ENCODE assay signal across 8 mouse cellular contexts in the genomic region with DNA sequence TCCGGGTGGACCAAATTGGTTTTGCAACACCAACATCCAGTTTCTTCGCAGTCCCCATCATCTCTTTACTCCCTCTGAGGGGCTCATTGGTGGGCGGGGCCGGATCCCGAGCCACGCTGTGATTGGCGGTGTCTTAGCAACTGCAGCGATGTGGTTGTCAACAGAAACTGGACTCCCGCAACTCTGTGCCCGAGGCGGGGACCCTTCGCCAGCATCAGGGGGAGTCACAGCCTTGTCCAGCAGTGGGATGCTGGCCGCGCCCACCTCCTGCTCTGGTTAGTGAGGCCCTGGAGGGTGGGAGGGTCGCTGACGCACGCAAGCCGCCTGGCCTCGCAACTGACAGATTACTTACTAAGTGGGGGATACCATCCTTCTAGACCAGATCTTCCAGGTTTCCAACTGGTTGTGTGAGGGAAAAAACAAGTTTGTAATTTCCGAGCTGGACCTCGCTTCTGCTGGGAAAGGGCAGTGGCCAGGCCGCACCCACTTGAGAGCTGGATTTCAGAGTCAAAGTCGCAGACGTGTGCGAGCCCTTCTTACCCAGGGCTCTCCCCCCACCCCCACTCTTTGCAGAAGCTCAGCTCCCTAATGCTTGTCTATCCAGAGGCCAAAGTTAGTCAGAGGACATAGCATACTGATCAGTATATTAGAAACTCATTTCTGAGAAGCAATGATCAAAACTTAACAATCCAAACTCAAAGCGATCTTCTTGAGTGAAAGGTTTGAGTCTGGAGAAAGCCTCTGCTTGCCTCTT. TPM values are rescaled to one million over a fixed set of nuclear protein-coding genes. Genes with fewer than 3 reads are reported as not detected.
DNase-seq lines count a peak whose midpoint lies in the region; ATAC-seq and TF ChIP-seq lines count a peak whose summit lies in the region.

No protein-coding gene starts in this region.

- intact Hi-C loops in left cerebral cortex, postnatal 4 days (cut with DNase I), result loop anchor here (10.0 kb wide), 1 partner anchor 85 kb away; the partner anchor contains the start of gene Tmem131

- no peak for TF ChIP-seq CTCF in cortical plate, adult 2 months (IDR thresholded peaks at IDR 0.05; ENCODE audit: extremely low read depth, insufficient read depth, low read length)

- DNase-seq in R1 (ENCODE audit: low read depth, low spot score), result peak; percentile 84
- DNase-seq in gastrocnemius, postnatal 25 days, result peak; percentile 78
- peak; percentile 86 for DNase-seq in left cerebral cortex, postnatal 4 days
- peak; percentile 92 for DNase-seq in midbrain, embryonic 10.5 days (ENCODE audit: low spot score)
- peak; percentile 15 to 31 for DNase-seq in right cerebral cortex, postnatal 36 days (ENCODE audit: low spot score in 2 of 2)
- peak; percentile 78 to 85 for DNase-seq in urinary bladder, postnatal 4 days (ENCODE audit: low spot score in 2 of 2)

- 2% methylated on average over 26 of the region's 26 CpGs for WGBS in midbrain, embryonic 10.5 days

- H3K36me3 ChIP-seq in midbrain, embryonic 10.5 days, result no peaks in the 10 kb centered on the region

- H3K27me3 ChIP-seq in midbrain, embryonic 10.5 days (ENCODE audit: low read depth, poor library complexity, severe bottlenecking), result peaks cover 14% of the 10 kb centered on the region

- peak; percentile 58 for ATAC-seq in inflammation-experienced regulatory T-cells, adult 6 months

- H3K9me3 ChIP-seq in midbrain, embryonic 10.5 days (replicated peaks), result no peaks in the 10 kb centered on the region

- H3K4me1 ChIP-seq in cortical plate, adult 2 months (ENCODE audit: control insufficient read depth, insufficient read depth, low read length), result peaks cover 2% of the 10 kb centered on the region; the same call in 1 of the 2 replicates
- H3K4me1 ChIP-seq in midbrain, embryonic 10.5 days, result peaks cover 25% of the 10 kb centered on the region

- no peak for TF ChIP-seq POLR2A in cortical plate, adult 2 months (IDR thresholded peaks at IDR 0.05; ENCODE audit: extremely low read depth, insufficient read depth, low read length)

- no peak overlapping the region for H3K27ac ChIP-seq in cortical plate, adult 2 months (ENCODE audit: insufficient read depth, low read length)
- H3K27ac ChIP-seq in midbrain, embryonic 10.5 days (replicated peaks), result peak overlapping the region; percentile 69

- H3K4me3 ChIP-seq in cortical plate, adult 2 months (ENCODE audit: insufficient read depth, low read length), result peak overlapping the region; percentile 55
- H3K4me3 ChIP-seq in midbrain, embryonic 10.5 days, result peak overlapping the region; percentile 64

RNA-seq across cellular contexts. Expression of gene Vwa3b, which starts 2.9 kb away (rescaled TPM):
- 0.42 and 2.9 TPM in 2 replicates for polyA plus RNA-seq in cortical plate, adult 2 months (2012; rRNA removed)
- 10 to 100 TPM; 34.6 to 57.2 TPM for total RNA-seq in gastrocnemius, postnatal 25 days (2021)
- polyA plus RNA-seq in inflammation-experienced regulatory T-cells, adult 6 months (2017; shearing (Covaris generic)), result 1 to 10 TPM; 1.2 to 2.8 (median 1.8) TPM
- total RNA-seq in left cerebral cortex, postnatal 4 days (2021), result 1 to 10 TPM; 2.1 to 4.2 TPM
- 0.21 and 0.35 TPM in 2 replicates for polyA plus RNA-seq in midbrain, embryonic 10.5 days (2016; fragmentation: Nextera tagmentation; extraction: Ambion mirVana)

Comparison
In these comparisons a context has a peak if more than half of its experiments do, and no peak if none do; other contexts are left out.
1. DNase-seq: peak in every context shown above with its lines; median percentile 92 in midbrain, embryonic 10.5 days; 86 in left cerebral cortex, postnatal 4 days; 84 in R1; 82 in urinary bladder, postnatal 4 days; 78 in gastrocnemius, postnatal 25 days; 23 in right cerebral cortex, postnatal 36 days.